Mouse (Mus musculus): ENCODE data around the gene Klhl36.
"Not testable (repeated sequence)": the region's sequence is repeated elsewhere in the genome, so short reads cannot be mapped to it uniquely, and the experiment has no call there.

The Klhl36 gene

DNA sequence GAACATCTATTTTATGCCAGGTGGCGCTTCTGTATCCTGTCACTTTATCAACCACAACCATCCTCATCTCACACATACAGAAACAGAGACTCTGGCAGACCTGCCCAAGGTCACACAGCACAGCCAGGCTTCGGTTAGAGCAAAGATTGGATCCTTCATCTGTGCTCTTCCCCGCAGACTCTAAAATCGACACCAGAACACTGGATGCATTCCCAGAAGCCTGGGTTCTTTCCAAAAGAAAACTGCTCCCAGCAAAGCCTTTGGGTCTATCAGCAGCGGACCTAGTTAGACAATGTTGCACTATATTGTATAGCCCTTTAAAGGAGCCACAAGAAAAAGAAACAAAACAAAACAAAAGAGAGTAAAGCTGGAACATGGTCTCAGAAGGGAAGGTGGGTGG lies 26.8 kb upstream of the Klhl36 start:
- no peak for DNase-seq (ENCODE audit: low spot score in 2 of 2)

DNA sequence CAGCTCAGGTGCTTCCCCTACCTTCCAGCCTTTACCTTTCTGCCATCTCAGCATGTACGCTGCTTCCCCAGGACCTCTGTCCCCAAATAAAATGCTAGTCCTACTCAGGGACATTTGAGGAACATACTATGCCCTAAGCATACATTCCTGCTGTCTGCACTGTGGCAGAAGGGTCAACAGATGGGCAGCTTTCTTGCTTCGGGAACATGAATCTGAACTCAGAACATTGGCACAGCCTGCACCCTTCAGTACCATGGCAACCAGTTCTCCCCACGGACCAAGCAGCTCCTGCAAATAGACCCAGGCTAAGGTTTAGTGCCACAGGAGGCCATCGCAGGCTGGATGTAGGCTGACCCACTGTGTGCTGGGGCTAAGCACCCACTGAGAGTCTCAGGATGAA lies 25.2 kb upstream of the Klhl36 start:
- no peak for DNase-seq (ENCODE audit: low spot score in 2 of 2)

DNA sequence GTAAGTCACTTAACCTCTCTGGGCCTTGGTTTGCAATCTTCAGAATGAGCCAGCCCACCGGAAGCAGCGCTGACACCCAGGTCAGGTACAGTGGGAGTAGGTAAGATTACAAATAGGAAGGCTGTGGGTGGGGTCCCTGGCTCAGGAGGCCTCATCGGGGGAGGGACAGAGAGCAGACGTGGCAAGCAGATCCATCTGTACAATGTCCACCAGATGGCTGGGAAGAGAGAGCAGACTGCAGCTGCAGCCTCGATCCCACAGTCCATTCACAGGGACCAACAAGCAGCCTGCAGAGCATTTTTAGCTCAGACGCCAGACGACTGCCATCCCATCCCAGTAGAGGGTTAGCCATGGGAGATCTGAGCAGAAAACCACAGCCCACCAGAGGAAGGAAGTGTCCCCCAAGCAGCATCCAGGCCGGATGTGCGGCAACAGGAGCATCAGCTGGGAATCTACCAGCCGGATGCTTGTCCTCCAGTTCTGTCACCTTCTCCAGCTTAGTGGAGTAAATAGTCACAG lies 24.5 kb upstream of the Klhl36 start:
- DNase-seq (ENCODE audit: low spot score in 2 of 2) = no peak

DNA sequence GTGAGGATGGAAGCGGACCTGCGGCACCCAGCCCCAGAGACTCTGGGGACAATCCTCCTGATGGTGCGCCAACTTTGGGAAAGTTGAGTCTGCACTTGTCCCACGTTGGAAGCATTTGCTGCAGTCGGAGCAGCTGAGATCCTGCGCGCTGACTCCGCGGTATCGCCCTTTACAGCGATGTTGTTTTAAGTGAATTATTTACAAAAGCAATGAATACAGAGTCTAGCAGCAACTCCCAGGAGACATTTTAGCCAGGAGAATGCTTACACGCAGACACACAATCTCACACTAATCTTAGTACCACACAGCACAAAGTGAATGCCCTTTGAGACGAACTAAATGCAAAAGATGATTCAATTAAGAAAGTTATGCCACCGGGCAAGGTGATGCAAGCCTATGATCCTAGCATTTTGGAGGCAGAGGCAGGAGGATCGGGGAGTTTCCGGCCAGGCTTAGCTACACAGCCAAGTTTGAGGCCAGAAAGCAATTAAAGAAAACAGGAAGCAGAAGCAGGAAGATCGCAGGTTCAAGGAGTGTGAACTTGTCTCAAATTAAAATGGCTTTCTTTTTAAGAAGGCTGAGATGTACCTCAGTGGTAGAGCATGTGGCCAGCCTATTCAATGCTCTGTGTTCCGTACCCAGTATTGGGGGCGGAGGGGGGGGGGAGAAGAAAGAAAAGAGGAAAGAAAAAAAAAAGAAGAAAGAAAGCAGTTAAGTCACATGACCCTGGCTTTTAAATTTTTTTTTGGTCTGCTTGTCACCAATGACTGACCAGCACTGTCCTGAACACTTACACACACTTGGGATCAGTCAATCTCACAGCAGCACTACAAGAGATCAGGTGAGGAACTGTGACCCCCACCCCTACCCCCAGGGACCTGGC lies 23.7 kb upstream of the Klhl36 start:
- DNase-seq (ENCODE audit: low spot score in 2 of 2) = peak; percentile 45 to 47

DNA sequence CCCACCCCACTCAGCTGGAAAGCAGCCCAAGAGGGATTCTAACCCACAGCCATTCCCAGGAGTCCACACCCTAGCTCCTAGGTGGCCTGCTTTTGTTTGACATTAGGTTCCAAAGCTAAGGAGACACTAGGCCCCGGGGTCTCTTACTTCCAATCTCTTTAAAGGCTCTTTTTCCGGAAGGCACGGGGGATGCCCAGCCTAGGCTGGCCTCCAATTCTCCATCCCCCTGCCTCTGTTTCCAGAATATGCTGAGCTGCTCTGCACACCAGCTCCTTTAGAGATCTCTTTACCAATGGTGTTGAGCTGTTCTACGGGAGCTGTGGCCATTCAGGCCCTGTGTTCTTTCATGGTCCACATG lies 23.1 kb upstream of the Klhl36 start:
- DNase-seq (ENCODE audit: low spot score in 2 of 2) = no peak

DNA sequence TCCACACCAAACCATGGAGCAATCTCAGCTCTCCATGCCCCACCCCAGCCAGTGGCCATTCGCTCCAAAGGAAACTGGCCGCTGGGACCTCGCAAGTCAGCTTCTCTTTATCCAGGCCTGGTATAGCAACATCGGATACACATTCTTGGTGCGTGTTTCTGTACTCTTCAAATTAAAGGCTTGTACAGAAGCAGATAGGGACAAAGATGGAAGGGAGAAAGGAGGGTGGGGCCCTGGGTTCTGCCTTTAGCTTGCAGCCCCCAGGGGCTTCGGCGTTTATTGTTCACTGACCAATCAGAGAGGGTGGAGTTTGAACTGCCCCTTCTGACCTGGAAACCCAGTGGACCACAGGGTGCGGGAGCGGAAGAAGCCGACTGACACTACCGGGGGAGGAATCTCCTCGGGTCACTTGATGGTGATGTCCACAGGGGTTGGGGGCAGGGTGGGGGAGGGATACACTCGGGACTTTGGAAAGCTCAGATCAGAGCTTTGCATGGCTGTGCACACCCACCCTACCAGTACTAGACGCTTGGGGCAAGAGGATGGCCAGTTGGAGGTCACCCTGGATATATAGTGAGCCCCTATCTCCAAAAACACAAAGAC lies 22.5 kb upstream of the Klhl36 start:
- peak in 1 of 2 experiments; percentile 44 for DNase-seq (ENCODE audit: low spot score in 2 of 2)

DNA sequence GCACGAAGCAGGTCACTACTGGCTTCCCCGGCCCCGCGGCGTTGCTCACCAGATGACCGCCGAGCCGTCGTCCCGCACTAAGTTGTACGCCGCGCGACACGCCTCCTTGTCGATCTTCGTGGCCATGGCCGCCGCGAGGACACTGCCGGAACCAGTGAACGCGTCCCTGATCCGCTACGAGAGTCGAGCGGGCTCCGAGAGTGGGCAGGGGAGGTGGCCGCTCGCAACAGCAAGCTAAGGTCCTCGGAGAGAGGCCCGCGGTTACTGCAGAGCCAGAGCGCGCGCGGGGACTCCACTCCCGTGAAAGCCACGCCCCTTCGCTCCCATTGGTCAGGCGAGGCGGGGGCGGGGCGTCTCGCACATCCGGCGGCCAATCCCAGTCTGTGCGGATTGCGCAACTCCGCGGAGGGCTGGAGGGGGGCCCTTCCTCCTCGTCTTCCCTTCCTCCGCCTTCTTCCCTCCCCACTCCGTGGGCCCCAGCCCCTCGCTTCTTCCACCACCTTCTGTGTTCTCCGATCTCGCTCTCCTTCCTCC lies 21.7 kb upstream of the Klhl36 start, which contains the start of gene Cotl1:
TSS of gene Cotl1 (minus strand) at position 270 of the 534 bp plus-strand sequence.
- peak; percentile 94 to 96 for DNase-seq (ENCODE audit: low spot score in 2 of 2)

DNA sequence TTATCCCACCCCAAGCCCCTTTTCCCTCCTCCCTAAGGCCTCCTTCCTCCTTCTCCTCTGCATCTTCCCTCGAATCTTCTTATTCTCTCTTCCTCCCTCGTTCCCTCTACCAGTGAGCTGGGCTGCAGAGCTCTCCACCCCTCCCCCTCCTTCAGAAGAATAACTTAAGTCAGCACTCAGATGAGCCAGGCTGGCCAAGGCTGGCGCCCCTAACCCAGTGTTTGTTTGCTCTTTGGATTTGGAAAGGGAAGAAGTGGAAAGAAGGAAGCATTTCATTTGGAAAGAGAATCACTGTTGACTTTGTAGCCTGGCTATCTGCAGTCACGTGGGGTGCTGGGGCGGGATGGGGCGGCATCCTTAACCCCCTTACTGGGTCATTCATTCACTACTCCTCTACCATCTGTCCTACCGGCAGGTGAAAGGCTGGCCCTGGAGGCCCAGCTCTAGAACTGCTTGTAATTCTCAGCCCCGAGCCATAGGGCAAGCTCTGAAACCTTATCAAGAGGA lies 21.1 kb upstream of the Klhl36 start:
- DNase-seq (ENCODE audit: low spot score in 2 of 2) = no peak

DNA sequence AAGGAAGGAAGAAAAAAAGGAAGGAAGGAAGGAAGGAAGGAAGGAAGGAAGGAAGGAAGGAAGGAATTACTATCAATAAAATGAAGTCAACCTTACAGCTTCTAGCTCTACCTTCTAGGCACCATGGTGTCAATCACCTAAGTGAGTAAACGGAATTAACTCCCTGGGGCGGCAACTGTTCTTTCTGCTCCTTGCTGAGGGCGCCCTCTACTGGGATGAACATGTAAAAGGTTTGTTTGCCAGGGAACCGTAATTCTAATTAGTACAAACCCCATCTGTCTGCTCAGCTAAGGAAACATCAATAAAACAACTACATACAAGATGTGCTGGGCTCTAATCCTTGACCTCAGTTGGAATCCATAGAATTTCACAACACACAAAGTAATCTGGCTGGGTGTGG lies 18.6 kb upstream of the Klhl36 start:
- peak; percentile 82 to 88 for DNase-seq (ENCODE audit: low spot score in 2 of 2)

DNA sequence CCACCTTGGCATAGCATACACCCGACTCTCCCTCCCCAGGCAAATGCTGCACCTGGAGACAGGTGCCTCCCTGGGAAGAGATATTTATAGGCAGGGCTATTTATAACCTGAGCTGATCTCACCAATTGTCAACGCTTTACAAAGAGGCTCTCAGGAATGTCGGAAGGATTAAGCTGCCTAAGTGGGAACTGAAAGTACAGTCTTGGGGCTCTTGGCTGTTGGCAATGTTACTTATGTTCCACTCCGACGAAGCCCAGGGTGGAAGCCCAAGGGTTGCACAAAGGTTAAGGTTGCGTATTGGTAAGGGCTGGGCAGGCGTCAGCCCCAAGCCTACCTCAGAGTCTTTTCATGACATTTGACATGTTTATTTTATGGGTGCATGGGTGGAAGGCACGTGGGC lies 17.5 kb upstream of the Klhl36 start:
- no peak for DNase-seq (ENCODE audit: low spot score in 2 of 2)

DNA sequence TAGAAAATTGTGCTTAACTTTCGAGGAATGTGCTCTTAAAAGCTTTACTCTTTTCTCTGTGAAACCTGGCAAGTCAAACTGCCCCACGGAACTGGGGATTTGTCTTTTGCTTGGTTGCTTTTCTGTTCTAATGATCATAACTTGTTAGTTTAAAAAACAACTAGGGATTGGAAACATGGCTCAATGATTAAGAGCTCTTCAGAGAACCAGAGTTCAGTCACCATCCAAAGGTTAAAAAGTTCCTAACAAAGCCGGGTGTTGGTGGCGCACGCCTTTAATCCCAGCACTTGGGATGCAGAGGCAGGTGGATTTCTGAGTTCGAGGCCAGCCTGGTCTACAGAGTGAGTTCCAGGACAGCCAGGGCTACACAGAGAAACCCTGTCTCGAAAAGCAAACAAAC lies 16.3 kb upstream of the Klhl36 start:
- not testable (repeated sequence) for DNase-seq (ENCODE audit: low spot score in 2 of 2)

DNA sequence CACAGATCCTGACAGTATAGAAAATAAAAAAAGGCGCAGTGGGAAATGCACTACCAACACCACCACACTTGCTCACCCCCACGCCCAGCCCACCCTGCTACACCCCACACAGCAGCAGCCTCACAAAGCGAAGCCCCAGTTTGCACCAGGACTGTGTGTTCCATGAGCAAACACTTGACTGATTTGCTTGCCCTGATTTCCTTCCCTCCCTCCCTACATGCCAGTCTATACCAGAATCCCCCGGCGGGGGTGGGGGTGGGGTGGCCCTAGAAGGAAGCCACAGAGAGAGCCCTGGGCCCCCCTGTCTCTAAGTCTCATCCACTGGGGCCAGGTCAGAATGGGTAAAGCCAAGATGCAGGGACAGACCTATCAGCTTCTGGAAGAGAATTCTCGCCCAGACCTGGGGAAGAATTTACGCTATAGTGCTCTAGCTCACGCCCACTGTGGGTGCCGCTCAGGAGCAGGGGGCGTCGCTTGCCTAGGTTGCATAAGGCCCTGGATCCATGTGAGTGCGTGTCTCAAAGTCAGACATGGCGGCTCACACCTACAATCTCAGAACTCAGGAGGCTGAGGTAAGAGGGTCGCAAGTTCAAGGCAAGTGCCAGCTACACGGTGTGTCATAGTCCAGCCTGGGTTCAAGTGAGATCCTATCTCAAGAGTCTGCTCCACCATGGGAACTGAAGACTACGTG lies 14.7 kb upstream of the Klhl36 start:
- DNase-seq (ENCODE audit: low spot score in 2 of 2) = no peak

DNA sequence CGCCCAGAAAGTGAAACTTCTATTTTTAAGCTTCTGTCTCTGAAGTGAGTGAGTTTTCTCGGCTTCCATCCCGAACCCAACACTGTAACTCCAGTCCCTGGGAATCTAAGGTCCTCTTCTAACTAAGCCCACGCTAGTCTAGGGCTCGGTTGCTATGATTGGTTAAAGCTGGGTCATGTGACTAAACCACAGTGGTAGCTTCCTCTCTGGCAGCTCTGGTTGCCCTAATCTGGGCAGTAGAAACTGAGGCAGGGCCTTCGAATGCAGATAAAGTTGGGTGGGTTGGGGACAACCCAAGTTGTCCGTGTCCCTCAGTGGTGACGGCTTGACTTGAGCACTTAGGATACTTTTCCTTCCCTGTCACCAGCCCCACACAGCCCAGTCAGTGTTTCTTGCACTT lies 8.5 kb upstream of the Klhl36 start:
- no peak for DNase-seq (ENCODE audit: low spot score in 2 of 2)

DNA sequence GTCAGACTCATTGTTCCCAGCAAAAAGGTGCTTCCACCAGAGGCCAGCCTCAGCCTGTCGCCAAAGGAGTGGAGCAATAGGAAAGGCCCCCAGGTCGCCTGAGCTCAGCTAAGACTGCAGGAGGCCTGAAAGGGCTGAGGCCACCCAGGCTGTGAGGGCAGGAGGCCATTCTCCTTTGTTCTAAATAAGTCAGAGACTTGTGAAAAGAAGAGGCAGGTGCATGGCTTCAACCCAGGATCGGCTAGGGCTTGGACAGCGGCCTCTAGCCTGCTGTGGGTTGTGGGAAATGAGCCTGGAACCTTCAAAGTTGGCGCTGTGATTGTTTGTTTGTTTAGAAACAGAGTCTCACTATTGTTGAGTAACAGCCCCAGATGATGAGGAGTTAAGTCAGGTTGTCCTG lies 8.0 kb upstream of the Klhl36 start:
- DNase-seq (ENCODE audit: low spot score in 2 of 2) = no peak

DNA sequence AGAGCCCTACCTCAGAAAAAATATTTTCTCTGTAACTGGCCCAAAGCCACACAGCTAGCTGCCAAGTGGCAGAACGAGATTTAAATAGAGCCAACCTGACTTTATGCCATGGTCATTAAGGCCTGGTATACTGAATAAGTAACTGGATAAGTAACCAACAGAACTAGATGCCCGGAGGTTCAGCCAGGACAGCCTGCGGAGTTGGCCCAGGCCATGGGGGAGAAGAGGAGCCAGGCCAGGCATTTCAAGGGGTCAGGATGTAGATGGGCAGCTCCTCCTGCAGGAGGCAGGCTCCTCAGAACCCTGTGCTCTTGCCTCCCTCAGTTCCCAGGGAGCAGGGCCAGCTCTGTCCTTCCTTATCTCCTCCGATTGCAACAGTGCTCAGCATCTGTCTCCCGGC lies 6.4 kb upstream of the Klhl36 start:
- DNase-seq (ENCODE audit: low spot score in 2 of 2) = no peak

DNA sequence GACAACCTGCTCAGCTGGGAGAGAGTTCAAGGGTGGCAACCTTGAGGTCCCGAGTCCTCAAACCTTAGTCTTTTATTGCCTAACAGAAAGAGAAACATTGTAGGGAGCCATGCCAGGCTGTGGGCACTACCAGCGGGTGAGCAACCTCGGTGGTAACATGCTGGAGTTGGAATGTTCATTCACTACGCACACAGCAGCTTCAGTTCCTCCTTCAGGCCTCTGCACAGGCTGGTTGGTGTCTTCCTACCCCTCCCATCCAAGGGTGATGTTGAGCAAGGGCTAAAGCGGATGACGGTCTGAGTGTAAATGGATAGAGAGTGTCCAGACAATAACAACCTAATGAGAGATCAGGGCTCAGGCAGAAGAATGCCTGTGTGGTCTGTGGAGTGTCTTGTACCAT lies 4.3 kb upstream of the Klhl36 start:
- no peak for DNase-seq (ENCODE audit: low spot score in 2 of 2)

DNA sequence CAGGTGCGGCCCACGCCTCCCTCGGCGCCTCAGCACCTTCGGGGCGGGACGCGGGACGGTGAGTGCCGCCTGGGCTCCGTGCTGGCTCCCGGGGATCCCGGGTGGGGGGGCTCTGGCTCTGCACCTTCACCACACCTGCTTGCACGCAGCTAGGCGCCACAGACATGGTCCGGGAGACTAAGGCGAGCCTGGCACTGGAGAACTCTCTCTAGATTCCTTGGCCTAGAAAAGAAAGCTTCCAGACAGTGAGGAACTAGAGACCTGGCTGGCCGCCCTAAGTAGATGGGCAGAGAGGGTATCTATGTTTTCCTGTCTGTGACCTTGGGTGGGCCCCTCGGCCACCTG lies 296 bp downstream of the Klhl36 start:
- DNase-seq (ENCODE audit: low spot score in 2 of 2) = no peak

DNA sequence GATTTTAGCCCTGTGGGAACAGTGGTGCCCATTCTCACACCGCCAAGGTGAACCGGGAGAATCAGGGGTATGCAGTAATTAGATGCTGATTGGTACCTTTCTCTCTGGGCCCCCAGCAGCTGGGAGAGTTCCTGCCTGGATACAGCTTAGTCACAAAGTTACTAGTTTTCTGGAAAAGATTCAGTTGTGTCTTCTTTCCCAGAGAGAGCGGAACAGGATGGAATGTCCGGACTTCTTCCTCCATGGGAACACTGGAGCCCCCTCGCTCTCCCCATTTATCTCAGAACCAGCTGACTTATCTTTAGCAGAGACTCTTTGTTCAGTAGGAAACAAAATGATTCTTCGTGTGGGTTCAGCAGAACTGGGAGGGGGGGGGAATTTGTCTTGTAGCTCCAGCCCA lies 683 bp downstream of the Klhl36 start:
- DNase-seq (ENCODE audit: low spot score in 2 of 2) = no peak

DNA sequence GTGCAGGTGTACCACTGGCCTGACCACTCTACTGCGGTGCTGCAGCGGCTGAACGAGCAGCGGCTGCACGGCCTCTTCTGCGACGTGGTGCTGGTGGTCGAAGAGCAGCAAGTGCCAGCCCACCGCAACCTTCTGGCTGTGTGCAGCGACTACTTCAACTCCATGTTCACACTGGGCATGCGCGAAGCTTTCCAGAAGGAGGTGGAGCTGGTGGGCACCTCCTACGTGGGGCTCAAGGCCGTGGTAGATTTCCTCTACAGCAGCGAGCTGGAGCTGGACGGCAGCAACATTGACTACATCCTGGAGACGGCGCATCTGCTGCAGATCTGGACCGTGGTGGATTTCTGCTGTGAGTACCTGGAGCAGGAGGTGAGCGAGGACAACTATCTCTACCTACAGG lies 7.5 kb downstream of the Klhl36 start:
- DNase-seq (ENCODE audit: low spot score in 2 of 2) = no peak

DNA sequence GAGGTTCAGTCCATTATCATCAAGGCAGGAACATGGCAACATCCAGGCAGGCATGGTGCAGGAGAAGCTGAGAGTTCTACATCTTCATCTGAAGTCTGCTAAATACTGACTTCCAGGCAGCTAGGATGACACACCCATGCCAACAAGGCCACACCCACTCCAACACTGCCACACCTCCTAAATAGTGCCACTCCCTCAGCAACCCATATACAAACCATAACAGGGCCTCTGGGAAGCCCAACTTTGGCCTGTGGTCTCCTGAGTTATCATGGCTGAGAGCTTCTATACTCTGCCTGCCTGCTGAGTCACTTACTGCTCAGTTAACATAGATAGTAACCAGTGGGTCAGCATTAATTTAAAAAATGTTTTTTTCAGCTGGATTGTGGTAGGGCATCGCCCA lies 11.1 kb downstream of the Klhl36 start:
- no peak for DNase-seq (ENCODE audit: low spot score in 2 of 2)

DNA sequence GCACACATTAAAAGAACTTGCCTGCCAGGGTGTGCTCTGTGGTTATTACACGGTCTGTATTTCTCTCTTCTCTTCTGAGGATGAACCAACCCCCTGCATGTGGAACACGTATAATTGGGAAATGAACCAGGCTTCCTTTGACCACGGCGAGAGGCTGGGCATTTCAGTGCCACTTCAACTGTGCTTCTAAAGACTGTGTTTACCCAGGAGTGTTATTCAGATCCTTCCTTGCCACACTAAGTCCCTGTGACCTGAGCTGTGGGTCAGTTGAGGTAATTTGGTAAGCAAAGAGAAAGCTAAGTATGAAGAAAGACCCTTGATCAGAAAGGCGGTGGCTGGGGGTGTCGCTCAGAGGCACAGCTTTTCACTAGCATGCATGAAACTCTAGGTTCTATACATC lies 19.2 kb downstream of the Klhl36 start:
- DNase-seq (ENCODE audit: low spot score in 2 of 2) = no peak

DNA sequence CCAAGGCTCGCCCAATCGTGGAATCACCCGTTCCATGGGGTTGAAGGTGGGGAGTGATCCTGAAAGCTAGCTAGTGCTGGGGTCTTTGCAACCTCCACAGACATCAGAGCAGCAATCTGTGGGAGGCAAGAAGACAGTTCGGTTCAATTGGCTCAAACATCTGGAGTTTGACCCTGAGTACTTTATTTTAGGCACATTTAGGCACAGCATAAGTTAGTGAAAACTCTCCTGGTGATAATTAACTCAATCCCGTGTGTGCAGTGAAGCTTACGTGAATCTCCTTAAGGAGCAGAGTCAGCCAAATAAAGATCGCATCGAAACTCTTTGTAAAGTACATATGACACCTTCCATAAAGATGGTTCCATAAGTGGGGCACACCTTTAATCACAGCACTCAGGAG lies 19.9 kb downstream of the Klhl36 start:
- DNase-seq (ENCODE audit: low spot score in 2 of 2) = no peak
